Mouse (Mus musculus) cerebellum, adult 2 months (tissue): ENCODE data around the gene Meis2. TPM values are rescaled to one million over a fixed set of nuclear protein-coding genes. Genes with fewer than 3 reads are reported as not detected.

Experiments
- DNase-seq, 2 experiments: peaks; one replicate each; pipeline ENCODE4 v3.0.0; 2021
- H3K27ac ChIP-seq: fragments of 200-500 bp; 2 replicates; pipeline ENCODE4 v1.5.1; 2012; ENCODE audit warnings: low read length, control low read depth, inconsistent platforms; ENCODE audit not compliant: insufficient read depth
- H3K27me3 ChIP-seq: fragments of 200-500 bp; 2 replicates; pipeline ENCODE4 v1.6.1; 2012; ENCODE audit warnings: inconsistent platforms, mild to moderate bottlenecking, low read length, moderate library complexity; ENCODE audit not compliant: control insufficient read depth, insufficient read depth
- H3K4me1 ChIP-seq: fragments of 200-500 bp; 2 replicates; pipeline ENCODE4 v1.6.1; 2011; ENCODE audit warnings: low read length; ENCODE audit not compliant: control insufficient read depth, insufficient read depth
- H3K4me3 ChIP-seq: fragments of 200-500 bp; replicated peaks from 2 replicates; pipeline ENCODE3; 2011; ENCODE audit warnings: mild to moderate bottlenecking, low read depth, low read length, control low read depth; ENCODE audit not compliant: insufficient read depth
- CTCF ChIP-seq: fragments of 200-500 bp; IDR thresholded peaks from 2 replicates; pipeline ENCODE4 v1.5.1; 2011; ENCODE audit warnings: low read depth, mild to moderate bottlenecking, control low read depth, low read length, moderate library complexity, borderline replicate concordance; ENCODE audit not compliant: insufficient read depth
- POLR2A ChIP-seq: fragments of 200-500 bp; IDR thresholded peaks from 2 replicates; pipeline ENCODE4 v1.6.1; 2011; ENCODE audit warnings: low read length, control low read depth, borderline replicate concordance; ENCODE audit not compliant: insufficient read depth
- WGBS: fragments of 180-500 bp; shearing (Covaris S2); methylation state at CpG from one replicate; pipeline ENCODE4 v1.1.7; 2018; 5-methylcytosine and 5-hydroxymethylcytosine counted together
- polyA plus RNA-seq: library from polyadenylated mRNA; depleted of rRNA; stranded (reverse); fragments of >200 nt; gene quantifications from 2 replicates; pipeline ENCODE4 v1.2.3, GENCODE M21; 2012

Gene Meis2
- polyA plus RNA-seq, 1 experiment: 58.7 TPM

DNA sequence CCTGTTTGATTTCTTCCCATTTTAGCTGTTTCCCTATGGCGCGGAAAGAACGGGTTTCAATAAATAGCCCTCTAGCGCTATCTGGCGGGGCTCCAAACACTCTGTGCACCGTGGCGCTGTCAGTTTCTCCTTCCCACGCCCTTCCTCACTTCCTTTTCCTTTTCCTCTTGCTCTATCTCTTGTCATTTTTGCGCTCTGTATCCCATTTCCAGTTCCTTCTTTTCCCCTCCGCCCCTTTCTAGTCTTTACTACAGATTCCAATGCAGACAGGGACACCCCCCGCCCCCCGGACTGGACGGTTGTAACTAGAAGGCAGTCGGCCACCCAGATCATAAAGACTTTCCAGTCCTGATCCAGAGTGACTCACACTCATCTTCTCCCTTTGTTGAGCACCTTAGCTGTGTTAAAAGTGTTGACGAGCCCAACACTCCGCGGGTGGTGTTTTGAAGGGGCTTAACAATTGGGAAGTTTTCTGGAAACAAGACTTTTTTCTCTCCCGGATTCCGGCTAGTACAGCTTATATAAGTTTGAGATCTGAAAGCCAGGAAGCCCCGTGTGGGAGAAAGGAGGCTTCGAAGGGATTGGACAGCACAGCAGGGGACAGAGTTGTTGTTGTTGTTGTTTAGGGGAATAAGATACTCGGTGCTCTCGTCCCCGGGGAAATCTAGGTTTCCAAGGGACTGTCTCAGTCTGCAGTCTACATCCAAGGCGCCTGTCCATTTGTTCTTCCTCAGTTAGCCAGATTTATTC, 6.1 kb upstream of the Meis2 start:
- Histone ChIP-seq H3K4me3 (no peak overlapping the region), H3K4me1 (no peaks in the 10 kb centered on the region), H3K27me3 (peaks cover 15% of the 10 kb centered on the region; the same call in 1 of the 2 replicates), H3K27ac (no peak overlapping the region)
- DNase-seq: no peak
- TF ChIP-seq CTCF (no peak), POLR2A (no peak)
- 2% methylated on average over 25 of the region's 25 CpGs for WGBS

DNA sequence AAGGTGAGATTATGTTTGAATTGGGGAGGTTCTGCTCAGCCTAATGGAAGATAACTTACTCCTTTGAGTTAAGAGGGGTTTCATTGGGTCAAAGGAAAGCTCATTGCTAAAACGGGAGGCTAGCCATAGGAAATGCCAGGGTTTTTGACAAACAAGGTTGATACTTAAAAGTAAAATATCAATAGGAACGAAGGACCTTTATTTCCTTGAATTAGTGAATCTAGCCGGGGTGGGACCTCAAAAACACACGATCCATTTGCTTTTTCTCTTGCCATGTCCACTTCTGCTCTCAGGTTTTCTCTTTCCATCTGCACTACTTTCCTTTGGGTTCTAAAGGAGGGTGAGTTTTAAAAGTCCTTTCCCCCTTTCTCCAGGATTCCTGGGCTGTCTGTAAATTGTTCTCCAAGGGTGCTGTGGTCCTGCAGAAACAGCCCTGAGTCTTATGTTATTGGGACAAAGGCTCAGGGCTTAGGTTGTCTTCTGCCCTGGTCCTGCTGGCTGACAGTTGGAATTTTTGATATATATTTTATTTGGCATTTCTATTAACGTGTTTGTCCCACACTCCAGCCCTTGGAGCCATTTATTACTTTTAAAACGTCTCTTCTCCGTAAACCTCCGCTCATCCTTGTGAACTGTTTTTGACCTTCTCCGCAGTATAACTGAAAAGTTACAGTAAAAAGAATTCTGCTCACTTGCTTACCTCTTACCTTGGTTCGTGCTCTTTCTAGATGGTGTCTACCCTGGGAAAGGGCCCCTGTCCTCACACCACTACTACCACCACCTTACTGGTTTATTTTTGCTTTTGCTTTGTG, 5.2 kb upstream of the Meis2 start:
- H3K27me3 ChIP-seq: peaks cover 16% of the 10 kb centered on the region; the same call in 1 of the 2 replicates
- H3K27ac ChIP-seq: no peak overlapping the region
- TF ChIP-seq POLR2A (no peak), CTCF (no peak)
- WGBS: 19% methylated on average over 10 of the region's 10 CpGs
- no peaks in the 10 kb centered on the region for H3K4me1 ChIP-seq
- no peak for DNase-seq
- no peak overlapping the region for H3K4me3 ChIP-seq

DNA sequence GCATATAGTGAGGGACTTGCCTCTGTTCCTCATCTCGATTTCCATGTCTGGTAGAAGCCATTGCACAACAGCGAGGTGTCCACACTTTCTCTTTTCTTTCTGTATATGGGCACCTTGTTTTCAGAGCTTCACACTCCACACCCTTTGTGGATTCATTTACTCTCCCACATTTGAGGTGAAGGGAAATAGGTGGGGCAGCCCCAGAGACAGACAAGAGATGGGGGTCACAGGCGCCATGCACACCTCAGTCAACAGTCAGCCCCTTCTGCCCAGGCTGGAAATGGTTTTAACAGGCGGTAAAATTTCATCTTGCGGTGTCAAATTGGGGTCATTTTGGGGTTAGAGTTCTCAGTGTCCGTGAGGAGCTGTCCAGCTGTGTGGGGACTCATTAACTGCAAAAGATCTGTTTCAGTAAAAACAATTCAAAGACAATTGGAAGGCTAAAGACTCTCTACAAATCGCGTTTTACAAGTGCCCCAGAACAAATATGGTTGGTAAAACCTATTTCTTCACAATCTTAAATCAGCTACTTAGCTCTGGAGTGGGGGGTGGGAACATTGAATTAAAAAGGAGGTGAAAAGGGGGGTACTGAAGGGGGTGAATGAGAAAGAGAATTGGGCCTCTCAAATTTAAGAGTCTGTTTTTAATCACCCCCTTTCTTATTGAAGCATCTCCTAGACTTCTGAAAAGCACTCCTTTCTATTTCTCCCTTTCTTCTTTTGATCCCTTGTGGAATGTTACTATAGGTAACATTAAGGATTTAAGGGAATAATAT, 4.0 kb upstream of the Meis2 start:
- Histone ChIP-seq H3K4me3 (no peak overlapping the region), H3K27me3 (peaks cover 16% of the 10 kb centered on the region; the same call in 1 of the 2 replicates), H3K27ac (no peak overlapping the region), H3K4me1 (no peaks in the 10 kb centered on the region)
- TF ChIP-seq POLR2A (no peak), CTCF (no peak)
- WGBS: 34% methylated on average over 8 of the region's 8 CpGs
- no peak for DNase-seq

DNA sequence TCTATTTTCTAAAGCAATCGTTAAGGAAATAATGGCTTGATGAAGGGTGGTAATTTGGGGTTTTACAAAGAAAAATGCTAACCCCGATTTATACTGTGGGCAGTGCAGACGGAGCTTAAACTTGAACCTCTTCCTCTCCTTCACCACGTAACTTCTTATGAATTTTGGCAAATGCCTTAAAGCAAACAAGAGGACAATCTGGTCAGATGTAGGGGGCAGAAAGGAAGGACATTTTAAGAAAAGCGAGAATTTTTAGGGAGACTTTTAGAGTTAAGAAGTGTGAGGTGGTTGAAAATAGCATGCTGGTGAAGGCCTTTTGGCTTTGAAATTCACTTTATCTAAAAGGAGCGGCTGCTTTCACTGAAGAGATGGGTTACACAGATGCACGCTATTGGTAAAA, 3.3 kb upstream of the Meis2 start:
- no peak overlapping the region for H3K27ac ChIP-seq
- H3K4me1 ChIP-seq: 0 out of 2 replicates have a peak, but pooled peaks cover 2% of the 10 kb centered on the region
- TF ChIP-seq POLR2A: no peak
- no peak for TF ChIP-seq CTCF
- no peak overlapping the region for H3K4me3 ChIP-seq
- peaks cover 17% of the 10 kb centered on the region; the same call in 1 of the 2 replicates for H3K27me3 ChIP-seq
- 35% methylated on average over 7 of the region's 7 CpGs for WGBS
- no peak for DNase-seq

DNA sequence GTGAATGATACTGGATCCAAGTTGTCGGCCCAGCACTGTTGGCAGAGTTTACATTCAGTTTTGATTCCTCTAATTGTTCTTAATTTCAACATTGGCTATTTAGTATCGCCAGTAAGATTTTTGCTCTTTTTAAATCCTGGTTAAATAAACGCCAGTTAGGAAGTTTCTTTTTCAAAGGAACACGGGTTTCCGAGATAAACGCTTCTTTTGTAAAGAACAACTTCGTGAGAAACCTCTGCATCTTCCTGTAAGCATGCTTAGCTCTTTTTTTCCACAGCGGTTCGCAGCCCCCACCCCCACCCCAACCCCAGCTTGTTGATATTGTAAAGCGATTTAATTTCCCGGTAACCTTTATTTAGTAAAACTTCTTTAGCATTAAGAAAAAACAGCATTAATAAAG, 2.8 kb upstream of the Meis2 start:
- no peak for TF ChIP-seq POLR2A
- TF ChIP-seq CTCF: no peak
- Histone ChIP-seq H3K27me3 (peaks cover 19% of the 10 kb centered on the region; the same call in 1 of the 2 replicates), H3K4me1 (0 out of 2 replicates have a peak, but pooled peaks cover 2% of the 10 kb centered on the region), H3K4me3 (no peak overlapping the region), H3K27ac (no peak overlapping the region)
- DNase-seq: no peak
- 15% methylated on average over 11 of the region's 11 CpGs for WGBS

DNA sequence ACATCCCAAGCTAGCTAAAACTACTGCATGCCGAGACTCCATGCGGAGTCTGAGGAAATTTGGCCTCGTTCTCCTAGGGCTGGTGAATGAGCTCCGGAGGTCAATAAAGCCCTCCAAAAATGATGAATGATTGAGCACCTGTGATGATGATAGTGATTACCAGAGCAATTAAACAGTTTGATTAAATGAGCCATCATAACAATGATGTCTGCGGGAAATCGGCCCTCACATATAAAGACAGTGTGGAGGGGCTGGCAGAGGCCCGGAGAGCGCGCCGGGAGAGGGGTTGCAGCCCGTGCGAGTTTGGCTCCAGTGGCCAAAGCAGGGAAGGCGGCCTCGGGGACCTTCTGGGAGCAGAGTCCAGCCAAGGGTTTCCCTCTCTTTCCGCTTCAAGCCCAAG, 2.1 kb upstream of the Meis2 start:
- H3K27me3 ChIP-seq: peaks cover 17% of the 10 kb centered on the region; the same call in 1 of the 2 replicates
- H3K4me1 ChIP-seq: 0 out of 2 replicates have a peak, but pooled peaks cover 2% of the 10 kb centered on the region
- no peak overlapping the region for H3K27ac ChIP-seq
- TF ChIP-seq POLR2A: no peak
- TF ChIP-seq CTCF: no peak
- WGBS: 4% methylated on average over 15 of the region's 15 CpGs
- no peak overlapping the region for H3K4me3 ChIP-seq
- DNase-seq: no peak

DNA sequence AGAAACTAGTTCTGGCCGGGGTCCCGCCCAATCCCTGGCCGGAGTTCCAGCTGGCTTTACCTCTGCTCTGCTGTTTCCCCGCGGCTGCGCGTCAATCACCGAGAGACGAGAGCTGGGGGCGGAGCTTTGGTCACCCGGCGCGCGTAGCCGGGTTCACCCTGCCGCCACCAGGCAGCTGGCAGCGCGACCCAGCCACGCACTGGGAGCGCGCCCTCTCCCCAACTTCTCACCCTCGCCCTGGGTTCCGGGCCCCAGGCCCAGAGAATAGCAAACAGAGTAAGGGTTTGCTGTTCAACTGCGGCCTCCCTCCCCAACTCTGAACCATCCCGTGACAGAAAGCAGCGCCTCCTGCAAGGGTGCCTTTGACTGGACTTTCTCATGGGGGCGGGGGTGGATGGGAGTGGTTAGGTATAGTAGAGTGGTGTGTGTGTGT, 1.4 kb upstream of the Meis2 start:
- Histone ChIP-seq H3K4me3 (no peak overlapping the region), H3K27me3 (peaks cover 17% of the 10 kb centered on the region; the same call in 1 of the 2 replicates), H3K4me1 (0 out of 2 replicates have a peak, but pooled peaks cover 2% of the 10 kb centered on the region), H3K27ac (no peak overlapping the region)
- TF ChIP-seq CTCF (no peak), POLR2A (no peak)
- DNase-seq: no peak
- 1% methylated on average over 27 of the region's 27 CpGs for WGBS
